Mouse (Mus musculus) midbrain, postnatal 0 days (tissue): ENCODE measurements around the gene Lsm11. TPM values are rescaled to one million over a fixed set of nuclear protein-coding genes. Genes with fewer than 3 reads are reported as not detected.

Source experiments
- ATAC-seq: fragments of 200-750 bp; cut with Nextera tagmentation; 2 replicates; pipeline ENCODE4 v1.8.0; 2017; ENCODE audit warnings: moderate number of reproducible peaks, mild to moderate bottlenecking, moderate TSS enrichment, moderate library complexity; ENCODE audit not compliant: low FRiP score
- DNase-seq: peaks from one replicate; pipeline ENCODE4 v3.0.0-alpha.2; 2015; ENCODE audit warnings: low spot score
- H3K27ac ChIP-seq: fragments of 300-500 bp; sonication (generic); 2 replicates; pipeline ENCODE4 v1.5.1; 2014; ENCODE audit warnings: low read depth, mild to moderate bottlenecking, low read length, mixed read lengths
- H3K27me3 ChIP-seq: fragments of 300-500 bp; sonication (generic); 2 replicates; pipeline ENCODE4 v1.6.1; 2014; ENCODE audit warnings: low read length, control low read depth, mixed read lengths; ENCODE audit not compliant: insufficient read depth
- H3K36me3 ChIP-seq: fragments of 300-500 bp; sonication (generic); 2 replicates; pipeline ENCODE4 v1.6.1; 2014; ENCODE audit warnings: low read length, control low read depth, mixed read lengths; ENCODE audit not compliant: insufficient read depth
- H3K4me1 ChIP-seq: fragments of 300-500 bp; sonication (generic); 2 replicates; pipeline ENCODE4 v1.6.1; 2014; ENCODE audit warnings: mild to moderate bottlenecking, control low read depth, antibody characterized with exemption, low read length, mixed read lengths; ENCODE audit not compliant: insufficient read depth
- H3K4me2 ChIP-seq: fragments of 300-500 bp; sonication (generic); 2 replicates; pipeline ENCODE4 v1.6.1; 2014; ENCODE audit warnings: low read depth, mild to moderate bottlenecking, low read length, mixed read lengths; ENCODE audit not compliant: poor library complexity, severe bottlenecking
- H3K4me3 ChIP-seq: fragments of 300-500 bp; sonication (generic); 2 replicates; pipeline ENCODE4 v1.5.1; 2014; ENCODE audit warnings: low read depth, mild to moderate bottlenecking, low read length, moderate library complexity
- H3K9ac ChIP-seq: fragments of 300-500 bp; sonication (generic); replicated peaks from 2 replicates; pipeline ENCODE4 v1.6.1; 2014; ENCODE audit warnings: mild to moderate bottlenecking, low read length, moderate library complexity, mixed read lengths; ENCODE audit not compliant: poor library complexity, severe bottlenecking
- H3K9me3 ChIP-seq: fragments of 300-500 bp; sonication (generic); 2 replicates; pipeline ENCODE4 v1.6.1; 2016; ENCODE audit warnings: low read length, control low read depth
- CTCF ChIP-seq: IDR thresholded peaks from 2 replicates; pipeline ENCODE4 v1.5.1; 2016; ENCODE audit warnings: antibody characterized with exemption, mild to moderate bottlenecking
- WGBS: fragments of 180-500 bp; shearing (Covaris S2); extraction: QIAGEN DNeasy Blood & Tissue Kit; methylation state at CpG from one replicate; pipeline ENCODE4 v1.1.7; 2014; 5-methylcytosine and 5-hydroxymethylcytosine counted together
- polyA plus RNA-seq: library from polyadenylated mRNA; unstranded; fragments of >200 nt; fragmentation: Nextera tagmentation; extraction: Ambion mirVana; gene quantifications from 2 replicates; pipeline ENCODE4 v1.2.1, GENCODE M21; 2015
- total RNA-seq: library from RNA; depleted of rRNA; stranded (reverse); fragments of >200 nt; gene quantifications from 2 replicates; pipeline ENCODE4 v1.2.3, GENCODE M21; 2014

Gene Lsm11
- total and polyA plus RNA-seq, 2 experiments from 2014 or later: 32.9 to 89.2 TPM

DNA sequence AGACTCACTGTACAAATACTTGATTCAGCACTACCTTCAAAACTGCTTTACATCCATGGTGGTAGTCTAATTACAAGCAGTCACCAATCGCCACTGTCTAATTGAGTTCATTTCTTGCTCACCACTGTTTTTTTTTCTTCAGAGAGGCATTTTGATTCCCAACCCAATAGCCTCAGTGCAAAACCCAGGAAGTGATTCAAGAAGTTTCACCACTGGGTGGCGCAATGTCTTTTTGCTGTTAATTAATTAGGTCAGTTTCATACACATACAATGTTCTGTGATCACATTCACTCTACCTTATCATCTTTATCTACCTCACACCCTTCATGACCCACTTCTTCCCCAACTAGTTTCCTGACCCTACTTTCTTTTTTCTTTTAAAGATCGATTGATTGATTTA is 14.9 kb upstream of the Lsm11 start:
- no peak overlapping the region for H3K4me3 ChIP-seq
- ATAC-seq (no peak), DNase-seq (peak; percentile 58)
- H3K36me3 ChIP-seq: no peaks in the 10 kb centered on the region
- no peak overlapping the region for H3K9ac ChIP-seq
- no peaks in the 10 kb centered on the region for H3K9me3 ChIP-seq
- 81% methylated on average over 3 of the region's 3 CpGs for WGBS
- peak; percentile 63 for TF ChIP-seq CTCF
- no peaks in the 10 kb centered on the region for H3K27me3 ChIP-seq
- H3K27ac ChIP-seq: no peak overlapping the region
- no peak overlapping the region for H3K4me2 ChIP-seq
- no peaks in the 10 kb centered on the region for H3K4me1 ChIP-seq

DNA sequence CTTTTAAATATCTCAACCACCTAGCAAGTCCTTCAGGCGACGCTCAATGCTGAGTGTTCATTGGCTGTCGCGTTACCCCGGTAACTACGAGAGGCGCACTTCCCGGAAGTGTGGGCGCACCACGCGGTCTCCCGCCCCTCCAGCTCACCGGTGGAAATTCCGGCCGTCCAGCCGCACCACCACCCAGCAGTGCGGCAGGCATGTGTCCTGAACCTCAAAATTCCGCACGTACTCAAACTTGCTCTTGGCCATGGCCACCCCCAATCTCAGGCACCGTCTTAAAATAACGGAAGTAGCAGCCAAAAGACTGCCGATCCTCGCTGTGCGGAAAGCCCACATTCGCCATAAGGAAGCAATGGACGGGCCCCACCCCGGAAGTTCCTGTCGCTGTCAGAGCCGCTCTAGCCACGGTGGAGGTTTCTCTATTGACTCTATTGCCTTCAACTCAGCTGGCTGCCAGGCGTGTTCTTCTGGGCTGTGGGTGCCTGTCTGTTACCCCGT is 10.4 kb upstream of the Lsm11 start, which contains the start of gene Thg1l:
Gene Thg1l (minus strand): TSS at position 368 of the 501 bp plus-strand sequence.
- WGBS: under 1% methylated on average over 32 of the region's 32 CpGs
- Histone ChIP-seq H3K4me2 (peak within 1 kb of the TSS; percentile 52), H3K9me3 (no peaks in the 10 kb centered on the region), H3K4me3 (peak within 1 kb of the TSS; percentile 63), H3K9ac (0 out of 2 replicates have a peak within 1 kb of the TSS, but pooled peaks have one; percentile 42), H3K36me3 (peaks cover 13% of the 10 kb centered on the region; the same call in 1 of the 2 replicates), H3K4me1 (no peaks in the 10 kb centered on the region), H3K27me3 (no peaks in the 10 kb centered on the region), H3K27ac (peak within 1 kb of the TSS; percentile 70)
- DNase-seq (peak; percentile 96), ATAC-seq (peak; percentile 99)
- no peak for TF ChIP-seq CTCF

DNA sequence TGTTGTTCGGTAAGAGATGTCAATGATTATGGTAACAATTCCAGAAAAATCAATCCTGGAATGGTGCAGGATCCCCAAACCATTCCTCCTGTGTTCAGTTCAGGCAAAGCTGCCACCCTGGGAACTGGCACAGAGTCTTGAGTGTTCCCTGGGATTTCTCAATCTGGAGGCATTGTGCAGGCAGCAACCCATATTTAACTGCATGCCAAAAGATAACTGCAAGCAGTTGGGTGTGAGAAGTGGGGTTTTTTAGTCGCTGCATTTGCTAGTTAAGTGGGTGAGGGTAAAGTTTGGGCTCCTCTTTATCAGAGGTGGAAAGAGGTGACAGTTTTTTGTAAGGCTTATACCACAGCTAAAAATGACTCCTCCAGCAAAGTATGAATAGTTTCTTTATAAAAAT is 2.8 kb upstream of the Lsm11 start:
- no peak for TF ChIP-seq CTCF
- Histone ChIP-seq H3K9me3 (no peaks in the 10 kb centered on the region), H3K27ac (no peak overlapping the region), H3K9ac (no peak overlapping the region), H3K4me1 (peaks cover 6% of the 10 kb centered on the region; the same call in 1 of the 2 replicates), H3K27me3 (no peaks in the 10 kb centered on the region), H3K4me3 (no peak overlapping the region), H3K36me3 (peaks cover 25% of the 10 kb centered on the region), H3K4me2 (no peak overlapping the region)
- 93% methylated on average over 2 of the region's 2 CpGs for WGBS
- DNase-seq: no peak
- ATAC-seq: no peak

DNA sequence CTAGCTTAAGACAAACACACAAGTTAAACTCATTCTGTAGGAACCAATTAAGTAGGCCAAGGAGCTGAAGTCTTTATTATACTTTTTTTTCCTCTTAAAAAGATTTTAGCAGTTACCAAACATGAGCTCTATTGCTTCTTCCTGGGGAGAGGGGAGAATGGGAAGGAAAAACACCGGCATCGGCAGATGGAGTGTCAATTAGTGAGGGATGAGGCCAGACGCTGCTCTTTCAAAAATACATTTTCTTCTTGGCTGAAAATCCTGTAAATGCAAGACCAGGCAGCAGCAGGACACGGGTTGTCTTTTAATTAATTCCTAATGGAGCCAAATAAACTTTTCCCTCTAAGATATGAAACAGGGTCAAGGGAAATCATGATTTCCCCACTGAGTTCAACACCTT is 2.1 kb upstream of the Lsm11 start:
- TF ChIP-seq CTCF: no peak
- Histone ChIP-seq H3K9ac (no peak overlapping the region), H3K27me3 (no peaks in the 10 kb centered on the region), H3K4me1 (peaks cover 6% of the 10 kb centered on the region; the same call in 1 of the 2 replicates), H3K27ac (no peak overlapping the region), H3K9me3 (no peaks in the 10 kb centered on the region), H3K36me3 (peaks cover 22% of the 10 kb centered on the region), H3K4me2 (no peak overlapping the region), H3K4me3 (no peak overlapping the region)
- DNase-seq: no peak
- 84% methylated on average over 4 of the region's 4 CpGs for WGBS
- no peak for ATAC-seq

DNA sequence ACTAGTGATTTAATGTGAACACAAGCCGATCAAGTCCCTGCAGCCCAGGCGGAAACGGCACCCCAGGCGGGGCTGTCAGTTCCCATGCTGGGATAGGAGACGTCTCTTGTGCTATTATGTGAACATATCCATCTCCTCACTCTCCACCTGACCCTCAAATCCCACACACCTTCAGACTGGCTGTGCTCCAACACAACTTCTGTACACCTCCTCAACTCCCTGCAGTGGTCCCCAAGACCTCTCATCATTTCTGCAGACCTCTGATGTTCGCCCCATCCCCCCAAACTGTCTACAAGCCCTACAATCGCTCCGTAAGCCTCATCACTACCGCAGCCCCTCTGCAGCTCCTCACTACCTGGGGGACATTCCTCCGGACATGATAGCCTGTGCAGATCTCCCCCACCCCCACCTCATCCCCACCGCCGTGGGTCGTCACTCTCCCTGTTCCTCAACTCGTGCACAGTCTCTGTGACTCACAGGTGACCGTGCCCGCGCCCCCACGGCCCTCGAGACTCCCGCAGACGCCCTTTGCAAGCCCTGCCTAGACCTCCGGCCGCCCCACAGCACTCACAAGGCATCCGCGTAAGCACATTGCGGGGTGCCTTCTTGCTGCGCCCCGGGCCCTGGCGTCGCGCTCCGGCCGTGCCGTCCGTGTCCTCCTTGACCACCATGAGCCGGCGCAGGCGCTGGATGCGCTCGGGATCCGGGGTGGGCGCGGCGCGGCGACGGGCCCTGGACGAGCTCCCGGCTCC is 668 bp downstream of the Lsm11 start:
- WGBS: under 1% methylated on average over 49 of the region's 49 CpGs
- peak overlapping the region; percentile 78 for H3K4me2 ChIP-seq
- no peaks in the 10 kb centered on the region for H3K27me3 ChIP-seq
- no peak for TF ChIP-seq CTCF
- H3K4me1 ChIP-seq: peaks cover 6% of the 10 kb centered on the region; the same call in 1 of the 2 replicates
- peak overlapping the region; percentile 72 for H3K27ac ChIP-seq
- peak overlapping the region; percentile 87 for H3K9ac ChIP-seq
- peak; percentile 11 for DNase-seq
- ATAC-seq: peak; percentile 68
- no peaks in the 10 kb centered on the region for H3K9me3 ChIP-seq
- peak overlapping the region; percentile 95 for H3K4me3 ChIP-seq
- H3K36me3 ChIP-seq: 0 out of 2 replicates have a peak, but pooled peaks cover 6% of the 10 kb centered on the region

DNA sequence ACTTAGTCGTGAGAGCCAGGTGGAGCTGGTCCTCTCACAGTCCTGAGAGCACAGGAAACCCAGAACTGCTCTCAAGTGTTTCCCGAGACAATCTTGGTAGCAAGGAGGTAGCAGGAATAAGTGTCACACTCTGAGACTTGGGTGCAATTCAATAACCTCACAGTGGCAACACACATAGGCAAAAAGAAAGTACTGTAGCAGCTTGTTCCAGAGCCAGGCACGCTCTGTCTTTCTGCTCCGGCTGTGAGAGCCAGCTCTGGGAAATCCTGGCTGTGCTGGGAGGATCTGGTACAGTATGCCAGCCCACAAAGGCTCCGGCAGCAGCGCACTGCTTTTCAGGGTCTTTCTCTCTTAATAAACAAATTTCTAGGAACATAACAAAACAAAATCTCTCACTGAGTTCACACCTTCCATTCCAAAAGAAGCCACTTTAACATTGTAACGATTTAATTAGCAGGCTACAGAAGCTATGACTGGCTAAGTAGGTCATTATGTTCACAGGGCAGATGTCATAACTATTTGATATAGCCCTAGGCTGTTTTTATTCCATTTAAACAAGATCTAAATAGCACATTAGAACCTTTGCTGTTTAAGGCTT is 1.5 kb downstream of the Lsm11 start:
- no peak for TF ChIP-seq CTCF
- peak overlapping the region; percentile 78 for H3K4me2 ChIP-seq
- H3K4me1 ChIP-seq: peaks cover 6% of the 10 kb centered on the region; the same call in 1 of the 2 replicates
- DNase-seq (peak; percentile 50), ATAC-seq (no peak)
- no peaks in the 10 kb centered on the region for H3K9me3 ChIP-seq
- no peak overlapping the region for H3K27ac ChIP-seq
- peak overlapping the region; percentile 95 for H3K4me3 ChIP-seq
- no peaks in the 10 kb centered on the region for H3K36me3 ChIP-seq
- H3K9ac ChIP-seq: peak overlapping the region; percentile 87
- WGBS: 36% methylated on average over 7 of the region's 7 CpGs
- no peaks in the 10 kb centered on the region for H3K27me3 ChIP-seq
